Mouse (Mus musculus): ENCODE data around the gene Krt86. TPM values are rescaled to one million over a fixed set of nuclear protein-coding genes. Genes with fewer than 3 reads are reported as not detected.

Gene Krt86
- total and polyA plus RNA-seq, 3 experiments = not detected

- no peaks in the 10 kb centered on the region for H3K9me3 ChIP-seq (replicated peaks; ENCODE audit: low read length)
- no peak overlapping the region for H3K27ac ChIP-seq (ENCODE audit: insufficient read depth, low read depth)
- no peak for TF ChIP-seq TBP (conservative IDR thresholded peaks at IDR 0.05; ENCODE audit: low read depth, low read length)
- TF ChIP-seq MXI1 (IDR thresholded peaks at IDR 0.05; ENCODE audit: low read depth, low read length) = no peak
- no peak for TF ChIP-seq PAX5 (IDR thresholded peaks at IDR 0.05; ENCODE audit: low read length)
- no peak for TF ChIP-seq JUND (conservative IDR thresholded peaks at IDR 0.05; ENCODE audit: low read depth, low read length)
- no peak for TF ChIP-seq POLR2AphosphoS2 (IDR thresholded peaks at IDR 0.05; ENCODE audit: low read depth, low read length)
- no peak for TF ChIP-seq NRF1 (IDR thresholded peaks at IDR 0.05; ENCODE audit: low read depth, low read length)
- TF ChIP-seq ZMIZ1 (IDR thresholded peaks at IDR 0.05; ENCODE audit: low read depth, low read length) = no peak
- no peak for TF ChIP-seq EP300 (IDR thresholded peaks at IDR 0.05; ENCODE audit: low read length)
- no peak for TF ChIP-seq ZC3H11A (IDR thresholded peaks at IDR 0.05; ENCODE audit: low read depth, low read length)
- no peak for TF ChIP-seq TCF12 (IDR thresholded peaks at IDR 0.05; ENCODE audit: low read depth, low read length)
- no peak for TF ChIP-seq BHLHE40 (IDR thresholded peaks at IDR 0.05; ENCODE audit: low read depth, low read length)
- TF ChIP-seq ETS1 (conservative IDR thresholded peaks at IDR 0.05; ENCODE audit: low read depth, low read length) = no peak
- TF ChIP-seq MYC (IDR thresholded peaks at IDR 0.05; ENCODE audit: low read depth, low read length) = no peak
- no peak for TF ChIP-seq MAFK (IDR thresholded peaks at IDR 0.05; ENCODE audit: insufficient replicate concordance, low read length)
- no peaks in the 10 kb centered on the region for H3K79me2 ChIP-seq (replicated peaks; ENCODE audit: control insufficient read depth, extremely low read depth, insufficient read depth, poor library complexity, severe bottlenecking)
- DNase-seq (ENCODE audit: extremely low read depth) = no peak
- dilution Hi-C loops (cut with MboI; ENCODE audit: extremely low pct_ligation_motif_present, extremely low pct_unique_long_range_greater_than_20kb, low sequenced_read_pairs) = no loop called here
- H3K27me3 ChIP-seq (replicated peaks) = peaks cover 95% of the 10 kb centered on the region
- no peak overlapping the region for H3K4me3 ChIP-seq (replicated peaks in 1 of 3; ENCODE audit: low read depth in 2 of 3, low read length in 2 of 3, poor library complexity in 1 of 3)
- H3K4me1 ChIP-seq (ENCODE audit: control insufficient read depth in 1 of 2, insufficient read depth in 2 of 2) = peaks cover 3 to 13% of the 10 kb centered on the region in 2 experiments; a peak in 3 of 4 replicates
- H3K36me3 ChIP-seq (replicated peaks in 1 of 2; ENCODE audit: control insufficient read depth in 1 of 2, insufficient read depth in 1 of 2, low read length in 1 of 2) = no peaks in the 10 kb centered on the region
- H3K9ac ChIP-seq (ENCODE audit: insufficient read depth, low read depth) = no peak overlapping the region
- no peak overlapping the region for H3K4me2 ChIP-seq (ENCODE audit: insufficient read depth, low read depth, poor library complexity, severe bottlenecking)
- in situ Hi-C loops (cut with MboI; ENCODE audit: low pct_ligation_motif_present, low pct_unique_long_range_greater_than_20kb, low sequenced_read_pairs) = no loop called here
Measured at GRCm38 (mm10) chr15:101482056-101482455, 8.8 kb downstream of the Krt86 start.

GRCm38 (mm10) chr15:101483646-101484045 lies 10.4 kb downstream of the Krt86 start:
- TF ChIP-seq KAT2A (IDR thresholded peaks at IDR 0.05; ENCODE audit: insufficient replicate concordance, low read length) (no peak), ZC3H11A (IDR thresholded peaks at IDR 0.05; ENCODE audit: low read depth, low read length) (no peak)
- Histone ChIP-seq H3K4me2 (ENCODE audit: insufficient read depth, low read depth, poor library complexity, severe bottlenecking) (no peak overlapping the region), H3K9me3 (replicated peaks; ENCODE audit: low read length) (no peaks in the 10 kb centered on the region), H3K4me1 (ENCODE audit: control insufficient read depth in 1 of 2, insufficient read depth in 2 of 2) (peaks cover 3 to 13% of the 10 kb centered on the region in 2 experiments; a peak in 3 of 4 replicates), H3K79me2 (replicated peaks; ENCODE audit: control insufficient read depth, extremely low read depth, insufficient read depth, poor library complexity, severe bottlenecking) (no peaks in the 10 kb centered on the region), H3K4me3 (replicated peaks in 1 of 3; ENCODE audit: low read depth in 2 of 3, low read length in 2 of 3, poor library complexity in 1 of 3) (no peak overlapping the region), H3K27me3 (replicated peaks) (peaks cover 90% of the 10 kb centered on the region), H3K27ac (ENCODE audit: insufficient read depth, low read depth) (no peak overlapping the region), H3K36me3 (replicated peaks in 1 of 2; ENCODE audit: control insufficient read depth in 1 of 2, insufficient read depth in 1 of 2, low read length in 1 of 2) (no peaks in the 10 kb centered on the region), H3K9ac (ENCODE audit: insufficient read depth, low read depth) (no peak overlapping the region)
- DNase-seq (ENCODE audit: extremely low read depth) = no peak
- in situ Hi-C loops (cut with MboI; ENCODE audit: low pct_ligation_motif_present, low pct_unique_long_range_greater_than_20kb, low sequenced_read_pairs) = no loop called here
- dilution Hi-C loops (cut with MboI; ENCODE audit: extremely low pct_ligation_motif_present, extremely low pct_unique_long_range_greater_than_20kb, low sequenced_read_pairs) = no loop called here

All from CH12.LX (cell line).